Mouse (Mus musculus) spleen, postnatal 0 days (tissue): Measurements from ENCODE around the gene Spns3. TPM values are rescaled to one million over a fixed set of nuclear protein-coding genes. Genes with fewer than 3 reads are reported as not detected.

Experiments used
- polyA plus RNA-seq: library from polyadenylated mRNA; unstranded; fragments of >200 nt; fragmentation: Nextera tagmentation; extraction: Ambion mirVana; gene quantifications from 2 replicates; pipeline ENCODE4 v1.2.1, GENCODE M21; 2015

The Spns3 gene
- 2.8 and 4.6 TPM in 2 replicates for polyA plus RNA-seq

DNA sequence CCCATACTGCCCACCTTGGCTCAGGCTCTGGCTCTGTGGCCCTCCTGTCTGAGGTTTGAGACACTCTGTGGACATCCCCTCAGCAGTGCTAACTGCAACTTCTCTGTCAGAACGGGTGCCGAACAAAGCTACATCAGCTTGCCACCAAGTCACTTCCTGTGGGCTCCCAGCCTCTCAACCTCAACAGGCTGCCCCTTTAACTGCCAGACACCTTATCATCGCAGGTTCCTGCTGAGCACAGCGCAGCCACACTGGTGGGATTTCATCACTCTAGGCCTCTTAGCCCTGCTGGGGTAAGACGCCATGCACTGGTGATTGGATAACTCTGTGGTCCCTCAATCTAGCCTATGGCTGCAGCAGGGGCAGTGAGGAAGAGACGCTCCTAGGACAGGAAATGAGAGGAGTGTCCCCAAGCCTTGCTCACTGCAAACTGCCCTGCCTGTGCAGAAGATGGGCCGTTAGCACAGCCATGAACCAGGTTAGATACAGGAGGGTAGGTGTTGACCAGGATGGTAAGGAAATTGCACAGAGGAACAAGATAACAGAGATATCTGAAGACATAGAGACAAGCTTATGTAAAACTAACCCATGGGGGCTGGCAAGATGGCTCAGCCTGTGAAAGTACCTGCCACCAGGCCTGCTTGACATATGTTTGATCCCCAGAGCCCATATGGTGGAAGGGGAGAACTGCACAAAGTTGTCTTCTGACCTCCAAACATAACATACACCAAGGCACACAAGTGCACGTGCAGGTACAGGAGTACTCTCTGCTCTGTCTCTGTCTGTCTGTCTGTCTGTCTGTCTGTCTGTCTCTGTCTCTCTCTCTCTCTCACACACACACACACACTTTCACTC lies at the start of gene Spns3:
Gene Spns3, minus strand, starts transcription at position 373 of the 855 bp plus-strand sequence.

DNA sequence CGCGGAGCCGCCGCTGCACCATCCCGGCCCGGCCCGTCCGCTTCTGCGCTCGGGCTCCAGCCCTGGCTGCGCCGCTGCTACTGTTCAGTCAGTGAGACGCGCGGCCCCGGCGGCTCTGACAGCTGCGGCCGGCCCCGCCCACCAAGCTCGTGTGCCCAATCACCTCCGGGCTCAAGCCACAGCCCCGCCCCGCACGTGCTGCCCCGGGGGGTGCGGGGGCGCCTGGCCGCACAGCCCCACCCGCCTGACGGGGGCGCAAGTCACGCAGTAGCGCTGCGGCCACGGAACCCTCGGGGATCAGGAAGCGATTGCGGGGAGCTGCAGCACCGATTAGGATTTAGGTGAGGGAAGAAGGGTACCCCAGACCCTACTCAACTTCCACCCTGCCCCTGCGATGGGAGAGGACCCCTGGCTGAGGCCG lies 60.4 kb downstream of the Spns3 start, which contains the start of gene Spns2:
Gene Spns2, minus strand, starts transcription at position 24 of the 421 bp plus-strand sequence.

Other genes starting within 250 kb of the Spns3 start
- 16.4 and 28.2 TPM in 2 replicates for gene Xaf1, start 248.9 kb downstream of the Spns3 start, polyA plus RNA-seq
- 0.07 TPM in 1 of 2 replicates, not detected in the other for gene Fbxo39, start 236.1 kb downstream of the Spns3 start, polyA plus RNA-seq
- gene Tekt1, start 188.1 kb downstream of the Spns3 start, polyA plus RNA-seq, result not detected in 2 replicates
- 12.4 and 13.3 TPM in 2 replicates for gene Smtnl2, start 138.8 kb downstream of the Spns3 start, polyA plus RNA-seq
- gene Ggt6, start 115.0 kb downstream of the Spns3 start, polyA plus RNA-seq, result not detected in 2 replicates
- gene Mybbp1a, start 109.2 kb downstream of the Spns3 start, polyA plus RNA-seq, result 91.7 and 94.0 TPM in 2 replicates
- gene Spns2, start 60.6 kb downstream of the Spns3 start, polyA plus RNA-seq, result 4.8 and 5.4 TPM in 2 replicates
- gene Ube2g1, start 56.8 kb upstream of the Spns3 start, polyA plus RNA-seq, result 27.1 and 27.3 TPM in 2 replicates
- 10.7 and 12.5 TPM in 2 replicates for gene Ankfy1, start 139.5 kb upstream of the Spns3 start, polyA plus RNA-seq
- gene Cyb5d2, start 245.6 kb upstream of the Spns3 start, polyA plus RNA-seq, result 5.5 and 5.9 TPM in 2 replicates
- 8.4 and 10.3 TPM in 2 replicates for gene Zzef1, start 245.7 kb upstream of the Spns3 start, polyA plus RNA-seq